Mouse (Mus musculus) liver, adult 2 months (tissue): Measurements from ENCODE around the gene Auts2. TPM values are rescaled to one million over a fixed set of nuclear protein-coding genes. Genes with fewer than 3 reads are reported as not detected.

Source experiments
- DNase-seq: peaks from one replicate; pipeline ENCODE4 v3.0.0-alpha.2; 2011; ENCODE audit warnings: low read depth, low spot score; ENCODE audit errors: extremely low read depth
- H3K27ac ChIP-seq: fragments of 200-500 bp; replicated peaks from 2 replicates; pipeline ENCODE4 v1.5.1; 2012; ENCODE audit warnings: low read depth, mild to moderate bottlenecking, control low read depth, inconsistent platforms, low read length; ENCODE audit not compliant: insufficient read depth
- H3K27me3 ChIP-seq: fragments of 200-500 bp; 2 replicates; pipeline ENCODE4 v1.6.1; 2012; ENCODE audit warnings: mild to moderate bottlenecking, moderate library complexity, low read length, inconsistent platforms; ENCODE audit not compliant: control insufficient read depth, insufficient read depth
- H3K36me3 ChIP-seq: fragments of 200-500 bp; 2 replicates; pipeline ENCODE4 v1.6.1; 2012; ENCODE audit warnings: low read length, inconsistent platforms; ENCODE audit not compliant: control insufficient read depth, insufficient read depth
- H3K4me1 ChIP-seq: fragments of 200-500 bp; 2 replicates; pipeline ENCODE4 v1.6.1; 2011; ENCODE audit warnings: low read length; ENCODE audit not compliant: control insufficient read depth, insufficient read depth
- H3K4me3 ChIP-seq: fragments of 200-500 bp; 2 replicates; pipeline ENCODE4 v1.5.1; 2011; ENCODE audit warnings: low read depth, mild to moderate bottlenecking, control low read depth, low read length, moderate library complexity; ENCODE audit not compliant: insufficient read depth
- H3K79me2 ChIP-seq: fragments of 200-500 bp; 2 replicates; pipeline ENCODE4 v1.6.1; 2012; ENCODE audit warnings: inconsistent platforms, mild to moderate bottlenecking, low read length, moderate library complexity; ENCODE audit not compliant: control insufficient read depth, insufficient read depth
- H3K9ac ChIP-seq: fragments of 200-500 bp; 2 replicates; pipeline ENCODE4 v1.6.1; 2012; ENCODE audit warnings: low read depth, mild to moderate bottlenecking, control low read depth, inconsistent platforms, low read length
- CTCF ChIP-seq: fragments of 200-500 bp; IDR thresholded peaks from 2 replicates; pipeline ENCODE4 v1.5.1; 2011; ENCODE audit warnings: low read depth, low read length, control low read depth
- POLR2A ChIP-seq: fragments of 200-500 bp; IDR thresholded peaks from 2 replicates; pipeline ENCODE4 v1.6.1; 2011; ENCODE audit warnings: low read length, control low read depth; ENCODE audit not compliant: insufficient read depth; ENCODE audit errors: extremely low read depth
- WGBS: fragments of 180-500 bp; shearing (Covaris S2); methylation state at CpG from one replicate; pipeline ENCODE4 v1.1.7; 2018; 5-methylcytosine and 5-hydroxymethylcytosine counted together
- polyA plus RNA-seq: library from polyadenylated mRNA; depleted of rRNA; stranded (reverse); fragments of >200 nt; gene quantifications from 2 replicates; pipeline ENCODE4 v1.2.3, GENCODE M21; 2012
- total RNA-seq: library from RNA; depleted of rRNA; stranded (reverse); fragments of >200 nt; gene quantifications from 2 replicates; pipeline ENCODE4 v1.2.3, GENCODE M21; 2014

Gene Auts2
- total and polyA plus RNA-seq, 2 experiments, result 0.37 to 0.51 TPM

DNA sequence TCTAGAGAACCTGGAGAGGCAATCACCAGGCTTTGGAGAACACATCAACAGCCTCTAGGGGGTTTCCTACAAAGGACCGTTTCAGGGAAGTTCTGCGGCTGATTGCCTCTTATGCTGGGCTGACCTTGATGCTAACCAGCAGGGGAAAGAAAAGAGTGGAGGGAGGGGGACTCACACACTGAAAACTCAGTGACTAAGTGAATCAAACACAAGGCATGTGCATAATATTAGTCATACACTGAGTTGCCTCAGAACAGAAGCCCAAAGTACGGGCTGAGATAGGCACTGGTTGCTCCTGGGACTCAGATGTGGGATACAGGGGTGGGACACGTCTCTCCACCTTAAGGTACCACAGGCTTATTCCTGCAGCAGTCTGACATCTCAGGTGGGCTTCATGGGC lies 667.2 kb downstream of the Auts2 start:
- WGBS, result 91% methylated on average over 4 of the region's 4 CpGs
- no peak for DNase-seq
- Histone ChIP-seq H3K27ac (no peak overlapping the region), H3K9ac (no peak overlapping the region), H3K4me3 (no peak overlapping the region), H3K27me3 (no peaks in the 10 kb centered on the region), H3K79me2 (no peaks in the 10 kb centered on the region), H3K36me3 (no peaks in the 10 kb centered on the region), H3K4me1 (no peaks in the 10 kb centered on the region)
- TF ChIP-seq POLR2A, result no peak
- no peak for TF ChIP-seq CTCF

DNA sequence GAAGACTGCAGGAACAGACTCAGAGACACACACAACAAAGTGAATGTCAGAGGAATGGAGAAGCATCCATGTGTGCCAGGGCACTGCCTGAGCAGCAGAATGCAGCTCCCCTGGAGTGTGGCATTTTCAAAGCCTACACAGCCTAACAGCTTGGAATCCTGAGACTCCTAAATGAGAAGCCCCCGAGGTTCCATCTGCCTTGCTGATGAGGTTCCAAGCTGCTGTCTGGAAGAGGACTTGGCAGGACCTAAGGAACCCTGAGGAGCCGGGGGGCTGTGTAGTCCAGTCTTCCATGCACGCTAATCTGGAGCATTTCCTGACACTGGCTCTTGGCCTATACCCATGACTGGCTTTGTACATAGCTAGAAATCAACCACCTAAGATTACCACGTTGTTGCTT lies 670.0 kb downstream of the Auts2 start:
- Histone ChIP-seq H3K4me1 (no peaks in the 10 kb centered on the region), H3K27ac (no peak overlapping the region), H3K36me3 (no peaks in the 10 kb centered on the region), H3K79me2 (no peaks in the 10 kb centered on the region), H3K4me3 (no peak overlapping the region), H3K27me3 (no peaks in the 10 kb centered on the region), H3K9ac (no peak overlapping the region)
- WGBS, result 81% methylated on average over 4 of the region's 4 CpGs
- TF ChIP-seq CTCF (no peak), POLR2A (no peak)
- no peak for DNase-seq

DNA sequence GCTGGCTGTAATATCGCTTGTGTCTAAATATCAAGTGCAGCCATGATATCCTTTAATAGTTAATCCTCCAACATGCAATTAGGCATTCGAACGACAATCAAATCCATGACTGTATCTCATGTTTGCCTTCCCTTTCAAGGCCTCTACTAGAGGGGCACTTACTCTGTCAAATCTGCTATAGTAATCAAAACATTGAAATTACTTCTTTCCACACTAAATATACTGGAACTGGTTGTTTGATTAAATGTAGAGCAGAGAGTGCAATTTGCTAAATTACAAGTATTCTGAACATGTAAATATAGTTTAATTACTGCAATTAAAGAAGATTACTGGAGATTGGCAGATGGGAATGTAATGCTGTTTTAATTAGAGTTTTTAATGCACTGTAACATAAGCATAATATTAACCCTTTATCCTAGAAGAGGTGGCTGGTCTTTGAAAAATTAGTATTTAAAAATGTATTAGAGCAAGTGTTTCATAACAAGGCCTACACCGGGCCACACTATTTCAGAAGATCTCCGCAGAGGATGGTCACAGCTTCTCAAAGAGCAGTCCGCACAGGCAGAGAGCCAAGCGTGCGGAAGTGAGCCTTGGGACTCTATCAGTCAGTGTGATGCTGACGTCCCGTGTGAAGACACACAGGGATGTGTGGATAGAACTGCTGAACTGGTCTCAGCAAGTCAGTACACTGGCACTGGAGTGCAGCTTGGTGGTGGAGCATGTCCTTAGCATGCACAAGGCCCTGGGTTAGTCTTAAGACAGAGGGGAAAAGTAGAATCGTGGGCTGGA lies 673.2 kb downstream of the Auts2 start:
- no peaks in the 10 kb centered on the region for H3K4me1 ChIP-seq
- 94% methylated on average over 11 of the region's 11 CpGs for WGBS
- no peak for TF ChIP-seq CTCF
- TF ChIP-seq POLR2A, result no peak
- no peak for DNase-seq
- H3K79me2 ChIP-seq, result no peaks in the 10 kb centered on the region
- H3K27ac ChIP-seq, result no peak overlapping the region
- H3K36me3 ChIP-seq, result no peaks in the 10 kb centered on the region
- no peak overlapping the region for H3K9ac ChIP-seq
- H3K27me3 ChIP-seq, result no peaks in the 10 kb centered on the region
- no peak overlapping the region for H3K4me3 ChIP-seq

DNA sequence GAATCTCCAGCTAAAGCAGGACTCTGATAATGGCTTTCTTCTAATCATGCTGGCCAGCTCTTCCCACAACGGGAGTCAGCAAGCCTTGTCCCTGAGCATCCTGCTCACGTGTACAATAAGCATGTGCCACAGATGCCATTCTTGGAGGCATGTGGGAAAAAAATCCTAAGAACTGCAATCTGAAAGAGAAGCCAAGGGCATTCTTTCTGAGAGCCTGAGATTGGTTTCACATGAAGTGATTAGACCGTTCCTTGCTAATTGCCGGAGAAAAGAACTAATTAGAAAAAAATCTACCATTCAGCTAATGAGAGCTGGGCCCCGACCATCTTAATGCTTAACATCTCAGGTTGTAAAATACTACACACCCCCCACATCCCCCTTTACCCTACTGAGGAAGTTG lies 677.9 kb downstream of the Auts2 start:
- H3K4me3 ChIP-seq, result no peak overlapping the region
- 91% methylated on average over 5 of the region's 5 CpGs for WGBS
- no peak overlapping the region for H3K27ac ChIP-seq
- DNase-seq, result no peak
- H3K4me1 ChIP-seq, result no peaks in the 10 kb centered on the region
- no peaks in the 10 kb centered on the region for H3K36me3 ChIP-seq
- no peak overlapping the region for H3K9ac ChIP-seq
- no peaks in the 10 kb centered on the region for H3K79me2 ChIP-seq
- TF ChIP-seq CTCF (no peak), POLR2A (no peak)
- no peaks in the 10 kb centered on the region for H3K27me3 ChIP-seq

DNA sequence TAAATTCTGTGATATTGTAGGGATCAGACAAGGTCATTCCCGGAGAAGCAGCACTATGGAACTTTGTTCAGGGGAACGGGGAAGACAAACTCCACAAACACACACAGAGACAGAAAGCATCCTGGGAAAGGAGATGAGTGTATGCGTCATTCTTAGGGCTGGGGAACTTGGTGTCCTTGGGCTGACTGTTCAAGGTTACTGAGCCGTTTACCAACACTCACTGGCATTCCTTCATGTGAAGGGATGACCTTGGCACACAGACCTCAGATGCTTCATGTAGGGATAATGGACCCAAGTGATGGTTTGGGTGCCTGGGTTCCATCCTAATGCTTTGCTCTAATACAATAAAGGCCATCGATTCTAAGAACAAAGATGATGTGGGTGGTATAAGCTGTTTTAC lies 685.2 kb downstream of the Auts2 start:
- Histone ChIP-seq H3K27me3 (no peaks in the 10 kb centered on the region), H3K36me3 (no peaks in the 10 kb centered on the region), H3K4me3 (no peak overlapping the region), H3K79me2 (no peaks in the 10 kb centered on the region), H3K9ac (no peak overlapping the region), H3K4me1 (no peaks in the 10 kb centered on the region), H3K27ac (no peak overlapping the region)
- no peak for DNase-seq
- WGBS, result 79% methylated on average over 5 of the region's 5 CpGs
- no peak for TF ChIP-seq CTCF
- no peak for TF ChIP-seq POLR2A

DNA sequence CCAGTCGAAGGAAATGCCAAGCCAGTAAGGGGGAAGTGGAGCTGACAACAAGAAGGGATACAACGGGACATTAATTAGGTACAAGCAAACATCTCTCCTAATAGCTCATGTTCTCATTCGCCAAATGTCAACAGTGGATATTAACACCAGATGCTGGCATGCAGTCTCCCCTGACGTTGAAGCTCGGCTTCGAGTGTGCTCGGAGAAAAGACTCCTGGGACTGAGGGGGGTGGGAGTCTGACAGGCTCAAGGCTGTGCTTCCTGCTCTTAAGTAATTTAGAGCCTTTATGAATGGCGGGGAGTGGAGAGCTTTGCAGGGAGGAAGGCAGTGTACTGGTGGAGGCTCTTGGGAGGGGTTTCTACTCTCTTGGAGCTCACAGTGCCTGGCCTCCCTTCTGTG lies 687.8 kb downstream of the Auts2 start:
- peak; percentile 2 for DNase-seq
- Histone ChIP-seq H3K36me3 (no peaks in the 10 kb centered on the region), H3K27me3 (no peaks in the 10 kb centered on the region), H3K4me3 (no peak overlapping the region), H3K4me1 (no peaks in the 10 kb centered on the region), H3K9ac (no peak overlapping the region), H3K27ac (no peak overlapping the region), H3K79me2 (no peaks in the 10 kb centered on the region)
- WGBS, result 58% methylated on average over 8 of the region's 8 CpGs
- TF ChIP-seq POLR2A, result no peak
